Mouse (Mus musculus) liver, embryonic 13.5 days (tissue): ENCODE measurements around the gene Dok5. TPM values are rescaled to one million over a fixed set of nuclear protein-coding genes. Genes with fewer than 3 reads are reported as not detected.

Source experiments
- ATAC-seq: fragments of 200-750 bp; cut with Nextera tagmentation; 2 replicates; pipeline ENCODE4 v1.8.0; 2017; ENCODE audit warnings: low read depth, mild to moderate bottlenecking, moderate number of reproducible peaks, moderate library complexity
- DNase-seq: peaks from one replicate; pipeline ENCODE4 v3.0.0; 2022
- H3K27ac ChIP-seq: fragments of 300-500 bp; sonication (generic); 2 replicates; pipeline ENCODE4 v1.5.1; 2015; ENCODE audit warnings: moderate library complexity, mild to moderate bottlenecking, inconsistent platforms
- H3K27me3 ChIP-seq: fragments of 300-500 bp; sonication (generic); 2 replicates; pipeline ENCODE4 v1.6.1; 2015; ENCODE audit warnings: mild to moderate bottlenecking, inconsistent platforms
- H3K36me3 ChIP-seq: fragments of 300-500 bp; sonication (generic); 2 replicates; pipeline ENCODE4 v1.6.1; 2015; ENCODE audit warnings: mild to moderate bottlenecking, inconsistent platforms
- H3K4me1 ChIP-seq: fragments of 300-500 bp; sonication (generic); replicated peaks from 2 replicates; pipeline ENCODE4 v1.6.1; 2015; ENCODE audit warnings: inconsistent platforms
- H3K4me2 ChIP-seq: fragments of 300-500 bp; sonication (generic); 2 replicates; pipeline ENCODE4 v1.6.1; 2015; ENCODE audit warnings: inconsistent platforms, mild to moderate bottlenecking, moderate library complexity
- H3K4me3 ChIP-seq: fragments of 300-500 bp; sonication (generic); replicated peaks from 2 replicates; pipeline ENCODE4 v1.5.1; 2015; ENCODE audit warnings: mild to moderate bottlenecking, inconsistent platforms
- H3K9ac ChIP-seq: fragments of 300-500 bp; sonication (generic); 2 replicates; pipeline ENCODE4 v1.6.1; 2015; ENCODE audit warnings: mild to moderate bottlenecking, inconsistent platforms
- H3K9me3 ChIP-seq: fragments of 300-500 bp; sonication (generic); replicated peaks from 2 replicates; pipeline ENCODE4 v1.6.1; 2016; ENCODE audit warnings: inconsistent platforms
- WGBS: fragments of 180-500 bp; shearing (Covaris S2); methylation state at CpG from one replicate; pipeline ENCODE4 v1.1.7; 2015; ENCODE audit not compliant: insufficient replicate concordance; 5-methylcytosine and 5-hydroxymethylcytosine counted together
- polyA plus RNA-seq: library from polyadenylated mRNA; unstranded; fragments of >200 nt; fragmentation: Nextera tagmentation; extraction: Ambion mirVana; gene quantifications from 2 replicates; pipeline ENCODE4 v1.2.1, GENCODE M21; 2015

The Dok5 gene
- polyA plus RNA-seq, 1 experiment from 2014 or later = 0.47 TPM

DNA sequence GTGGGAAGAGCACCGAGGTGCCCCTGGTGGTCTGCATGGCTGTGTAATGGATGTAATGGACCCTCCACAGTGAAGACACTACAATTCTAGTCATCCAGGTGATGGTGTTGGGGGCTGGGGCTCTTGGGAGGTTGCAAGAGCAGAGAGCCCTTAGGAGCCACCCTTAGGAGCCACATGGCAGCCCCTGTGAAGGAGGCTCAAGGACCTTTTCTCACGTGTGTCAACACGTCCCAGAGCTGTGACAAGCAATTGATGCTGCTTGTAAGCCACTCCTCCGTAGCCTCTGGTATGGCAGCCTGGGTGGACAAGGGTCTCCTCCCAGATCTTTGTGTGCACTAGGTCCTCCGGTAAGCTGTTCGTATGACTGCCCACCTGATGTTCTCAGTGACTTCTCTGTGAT is 37.1 kb downstream of the Dok5 start:
- no peaks in the 10 kb centered on the region for H3K9me3 ChIP-seq
- H3K36me3 ChIP-seq = no peaks in the 10 kb centered on the region
- 73% methylated on average over 6 of the region's 6 CpGs for WGBS
- H3K9ac ChIP-seq = no peak overlapping the region
- no peak overlapping the region for H3K4me2 ChIP-seq
- H3K27me3 ChIP-seq = no peaks in the 10 kb centered on the region
- no peak overlapping the region for H3K27ac ChIP-seq
- no peak for DNase-seq
- ATAC-seq = no peak
- H3K4me3 ChIP-seq = no peak overlapping the region
- H3K4me1 ChIP-seq = no peaks in the 10 kb centered on the region

DNA sequence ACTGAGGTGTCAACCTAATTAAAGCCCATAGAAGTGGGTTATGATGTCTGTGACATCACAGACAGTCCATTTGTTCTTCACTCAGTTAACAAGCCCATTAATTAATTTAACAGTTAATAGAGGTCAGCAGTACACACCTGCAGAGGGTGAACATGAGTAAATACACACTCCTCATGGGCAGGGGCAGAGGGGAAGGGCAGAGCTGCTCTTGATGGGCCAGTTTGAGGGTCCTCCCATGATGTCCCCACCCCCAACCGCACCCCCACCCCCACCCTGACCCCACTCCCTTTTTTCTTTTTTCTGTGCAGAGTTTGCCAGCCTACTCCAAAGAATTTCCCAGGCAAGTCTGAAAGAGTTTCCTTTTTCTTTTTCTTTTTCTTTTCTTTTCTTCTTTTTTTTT is 39.9 kb downstream of the Dok5 start:
- H3K27ac ChIP-seq = no peak overlapping the region

DNA sequence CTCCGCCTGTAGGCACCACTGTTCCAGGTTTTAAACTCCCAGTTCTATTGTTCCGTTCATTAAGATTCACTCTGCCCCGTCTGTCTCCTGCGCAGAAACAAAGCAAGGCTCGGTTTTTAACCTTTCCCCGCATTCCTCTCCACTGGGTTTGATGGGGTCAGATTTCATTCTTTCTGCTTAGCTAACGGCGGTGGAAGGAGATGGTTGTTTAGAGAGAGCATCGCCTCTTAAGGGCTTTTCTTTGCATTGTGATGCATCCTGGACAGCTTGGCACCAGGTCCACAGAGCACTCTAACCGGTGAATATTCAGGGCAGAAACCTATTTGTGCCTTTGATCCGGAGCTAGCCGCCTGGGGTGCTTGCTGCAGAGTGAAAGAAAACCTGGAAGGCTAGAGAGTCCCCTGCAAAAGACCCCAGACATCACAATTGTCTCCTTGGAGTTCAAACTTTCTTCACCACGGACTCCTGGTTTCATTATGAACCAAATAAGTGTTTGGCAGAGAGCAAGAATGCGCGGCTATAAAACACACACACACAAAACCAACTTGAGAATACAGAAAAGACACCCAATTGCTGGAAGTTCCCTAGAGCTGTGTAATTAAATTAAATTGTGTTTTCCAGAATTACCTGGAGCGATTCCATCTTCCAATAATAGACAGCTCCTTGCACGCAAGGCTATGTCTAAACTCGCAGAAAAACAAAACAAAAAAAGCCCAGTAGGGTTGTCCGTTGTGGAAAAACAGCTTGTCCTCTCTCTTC is 40.7 kb downstream of the Dok5 start:
- 17% methylated on average over 19 of the region's 19 CpGs for WGBS
- Histone ChIP-seq H3K9me3 (peaks cover 3% of the 10 kb centered on the region; the same call in 1 of the 2 replicates), H3K4me1 (no peaks in the 10 kb centered on the region), H3K36me3 (no peaks in the 10 kb centered on the region), H3K27ac (no peak overlapping the region), H3K4me3 (no peak overlapping the region), H3K4me2 (no peak overlapping the region), H3K27me3 (no peaks in the 10 kb centered on the region), H3K9ac (no peak overlapping the region)
- DNase-seq (no peak), ATAC-seq (no peak)

More for the DNA sequence above, 39.9 kb downstream of the Dok5 start:
- Histone ChIP-seq H3K9ac (no peak overlapping the region), H3K27me3 (no peaks in the 10 kb centered on the region), H3K4me1 (no peaks in the 10 kb centered on the region), H3K4me2 (no peak overlapping the region), H3K9me3 (peaks cover 3% of the 10 kb centered on the region; the same call in 1 of the 2 replicates), H3K36me3 (no peaks in the 10 kb centered on the region), H3K4me3 (no peak overlapping the region)
- 9% methylated on average over 1 of the region's 1 CpGs for WGBS
- DNase-seq = no peak
- ATAC-seq = no peak

DNA sequence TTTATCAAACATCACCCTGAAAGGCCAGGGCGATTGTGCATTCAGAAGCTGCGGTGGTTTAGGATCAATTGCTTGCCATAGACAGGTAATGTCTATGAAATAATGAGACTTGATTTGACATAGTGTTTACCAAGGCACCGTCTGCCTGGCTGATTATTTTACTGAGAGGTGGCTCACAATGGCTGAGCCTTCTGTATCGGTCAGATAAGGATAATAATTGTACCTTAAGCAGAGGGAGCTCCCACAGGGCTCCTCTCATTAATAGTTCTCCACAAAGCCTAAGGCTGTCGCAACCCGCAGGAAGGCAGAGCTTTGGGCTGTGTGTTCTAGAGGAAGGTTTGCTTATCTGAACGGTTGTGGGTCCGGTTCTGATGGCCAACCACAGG is 41.3 kb downstream of the Dok5 start:
- no peaks in the 10 kb centered on the region for H3K36me3 ChIP-seq
- H3K4me2 ChIP-seq = no peak overlapping the region
- no peak overlapping the region for H3K4me3 ChIP-seq
- no peak for ATAC-seq
- no peaks in the 10 kb centered on the region for H3K4me1 ChIP-seq
- H3K9me3 ChIP-seq = peaks cover 3% of the 10 kb centered on the region; the same call in 1 of the 2 replicates
- H3K27me3 ChIP-seq = no peaks in the 10 kb centered on the region
- no peak for DNase-seq
- H3K9ac ChIP-seq = no peak overlapping the region
- 37% methylated on average over 8 of the region's 8 CpGs for WGBS
- no peak overlapping the region for H3K27ac ChIP-seq

DNA sequence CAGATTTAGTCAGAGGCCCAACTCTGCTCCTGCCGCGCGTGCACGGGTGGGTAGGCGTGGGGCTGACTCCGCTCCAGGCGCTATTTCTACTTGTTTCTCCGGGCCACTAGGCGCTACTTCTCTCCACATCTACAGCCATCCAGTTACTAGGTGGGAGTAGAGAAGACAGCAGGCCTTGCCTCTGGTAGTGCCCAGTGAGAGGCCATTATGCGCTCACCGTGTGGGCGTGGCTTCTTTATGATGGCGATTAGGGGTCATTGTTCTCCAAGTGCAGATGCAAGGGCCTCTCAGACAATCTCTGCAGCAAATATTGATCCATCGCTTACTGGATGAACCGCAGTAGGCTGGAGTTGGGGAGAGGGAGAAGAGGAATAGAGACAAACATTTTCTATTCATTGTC is 44.0 kb downstream of the Dok5 start:
- H3K27ac ChIP-seq = no peak overlapping the region
- no peak overlapping the region for H3K9ac ChIP-seq
- H3K4me2 ChIP-seq = no peak overlapping the region
- H3K9me3 ChIP-seq = peaks cover 7% of the 10 kb centered on the region; the same call in 1 of the 2 replicates
- no peaks in the 10 kb centered on the region for H3K4me1 ChIP-seq
- no peak overlapping the region for H3K4me3 ChIP-seq
- ATAC-seq (no peak), DNase-seq (no peak)
- no peaks in the 10 kb centered on the region for H3K27me3 ChIP-seq
- H3K36me3 ChIP-seq = no peaks in the 10 kb centered on the region
- WGBS = 76% methylated on average over 15 of the region's 15 CpGs

DNA sequence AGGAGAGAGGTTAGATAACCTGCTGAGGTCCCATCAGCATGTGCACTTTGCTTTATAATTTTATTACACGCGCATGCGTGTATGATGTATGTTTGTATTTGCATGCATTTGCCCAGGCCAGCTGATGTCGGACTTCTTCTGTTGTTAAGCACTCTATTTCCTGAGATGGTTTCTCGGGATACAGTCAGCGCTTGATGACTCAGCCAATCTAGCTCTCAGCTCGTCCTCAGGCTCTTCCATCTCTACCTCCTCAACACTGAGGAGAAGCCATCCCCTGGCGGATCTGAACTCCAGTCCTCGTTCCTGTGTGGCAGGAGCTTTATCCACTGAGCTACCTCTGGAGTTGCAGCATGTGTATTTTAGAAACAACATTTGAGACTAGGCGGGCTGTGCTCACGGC is 44.5 kb downstream of the Dok5 start:
- H3K4me1 ChIP-seq = no peaks in the 10 kb centered on the region
- no peaks in the 10 kb centered on the region for H3K27me3 ChIP-seq
- H3K9me3 ChIP-seq = peaks cover 7% of the 10 kb centered on the region; the same call in 1 of the 2 replicates
- H3K27ac ChIP-seq = no peak overlapping the region
- no peak overlapping the region for H3K4me3 ChIP-seq
- DNase-seq (no peak), ATAC-seq (no peak)
- 73% methylated on average over 11 of the region's 11 CpGs for WGBS
- H3K9ac ChIP-seq = no peak overlapping the region
- H3K36me3 ChIP-seq = no peaks in the 10 kb centered on the region
- H3K4me2 ChIP-seq = no peak overlapping the region

DNA sequence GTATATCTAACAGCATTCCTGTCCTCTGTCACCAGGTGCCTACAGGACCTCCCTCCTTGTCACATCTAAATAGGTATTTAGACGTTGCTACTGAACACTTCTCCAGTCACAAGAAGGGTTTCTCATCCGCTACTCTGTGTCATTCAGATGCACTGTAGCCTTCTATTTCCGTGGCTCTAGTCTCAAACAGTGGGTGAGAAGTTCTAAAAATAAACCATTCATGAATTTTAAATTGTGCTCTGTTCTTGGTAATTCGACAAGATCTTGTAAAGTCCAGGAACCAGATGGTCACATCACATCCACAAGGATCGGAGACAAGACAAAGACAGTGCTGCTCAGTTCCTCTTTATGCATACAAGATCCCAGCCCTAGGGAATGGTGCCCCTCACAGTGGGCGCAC is 46.0 kb downstream of the Dok5 start:
- WGBS = 66% methylated on average over 6 of the region's 6 CpGs
- ATAC-seq (no peak), DNase-seq (no peak)
- Histone ChIP-seq H3K27ac (no peak overlapping the region), H3K4me1 (no peaks in the 10 kb centered on the region), H3K9me3 (peaks cover 7% of the 10 kb centered on the region; the same call in 1 of the 2 replicates), H3K4me2 (no peak overlapping the region), H3K4me3 (no peak overlapping the region), H3K27me3 (no peaks in the 10 kb centered on the region), H3K36me3 (no peaks in the 10 kb centered on the region), H3K9ac (no peak overlapping the region)

DNA sequence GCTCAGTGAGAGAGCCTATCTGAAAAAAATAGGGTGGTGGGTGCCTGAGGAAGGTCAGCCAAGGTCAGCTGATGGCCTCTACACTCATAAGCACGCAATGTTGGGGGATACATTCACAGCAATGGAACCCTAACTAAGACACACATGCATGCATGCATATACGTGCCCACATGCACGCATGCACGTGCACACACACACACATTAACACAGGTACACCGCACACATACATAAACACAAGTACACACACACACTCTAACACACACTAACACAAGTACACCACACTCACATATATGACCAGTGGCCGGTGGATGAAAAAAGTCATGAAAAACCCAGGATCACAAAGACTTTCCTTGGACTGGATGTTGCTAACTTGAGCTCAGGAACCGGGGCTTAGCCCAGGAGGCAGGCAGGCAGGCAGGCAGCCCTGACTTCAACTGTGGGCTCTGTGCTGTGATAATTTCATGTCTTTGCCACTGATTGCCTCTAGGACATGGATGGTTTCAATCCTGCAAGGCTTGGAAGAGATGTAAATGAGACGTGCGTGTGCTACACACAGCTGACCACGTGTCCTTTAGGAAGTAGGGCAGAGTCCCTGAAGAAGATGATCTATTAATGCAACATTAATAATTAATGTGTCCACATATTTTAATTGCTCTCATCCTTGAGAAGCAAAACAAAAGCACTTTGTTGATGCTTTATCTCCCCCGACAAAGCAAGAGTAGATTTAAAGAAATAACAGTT is 48.6 kb downstream of the Dok5 start:
- no peak overlapping the region for H3K27ac ChIP-seq
- H3K9ac ChIP-seq = no peak overlapping the region
- WGBS = 67% methylated on average over 11 of the region's 11 CpGs
- no peaks in the 10 kb centered on the region for H3K4me1 ChIP-seq
- no peaks in the 10 kb centered on the region for H3K36me3 ChIP-seq
- no peak overlapping the region for H3K4me2 ChIP-seq
- DNase-seq (no peak), ATAC-seq (no peak)
- 0 out of 2 replicates have a peak, but pooled peaks cover 8% of the 10 kb centered on the region for H3K9me3 ChIP-seq
- no peaks in the 10 kb centered on the region for H3K27me3 ChIP-seq
- no peak overlapping the region for H3K4me3 ChIP-seq

DNA sequence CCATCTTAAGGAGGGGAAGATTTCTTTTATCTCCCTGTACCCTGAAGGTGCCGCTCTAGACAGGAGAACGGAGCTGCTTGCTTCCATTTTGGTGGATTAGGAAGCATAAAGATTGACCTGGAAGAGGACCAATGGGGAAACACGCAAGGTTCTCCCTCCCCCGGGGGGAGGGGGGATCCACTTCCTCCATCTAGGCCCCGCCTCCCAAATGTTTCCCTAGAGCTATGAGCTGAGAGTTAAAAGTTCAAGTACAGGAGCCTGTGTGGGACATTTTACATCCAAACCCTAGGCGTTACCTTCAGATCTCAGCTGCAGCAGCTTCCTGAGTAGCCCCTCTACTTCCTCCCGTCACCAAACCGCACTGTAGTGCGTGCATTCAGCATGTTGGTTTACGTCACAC is 56.5 kb downstream of the Dok5 start:
- Histone ChIP-seq H3K4me1 (no peaks in the 10 kb centered on the region), H3K27me3 (no peaks in the 10 kb centered on the region), H3K36me3 (no peaks in the 10 kb centered on the region), H3K9me3 (peaks cover 19% of the 10 kb centered on the region), H3K9ac (no peak overlapping the region), H3K4me2 (no peak overlapping the region), H3K27ac (no peak overlapping the region), H3K4me3 (no peak overlapping the region)
- WGBS = 66% methylated on average over 10 of the region's 10 CpGs
- no peak for DNase-seq
- no peak for ATAC-seq

DNA sequence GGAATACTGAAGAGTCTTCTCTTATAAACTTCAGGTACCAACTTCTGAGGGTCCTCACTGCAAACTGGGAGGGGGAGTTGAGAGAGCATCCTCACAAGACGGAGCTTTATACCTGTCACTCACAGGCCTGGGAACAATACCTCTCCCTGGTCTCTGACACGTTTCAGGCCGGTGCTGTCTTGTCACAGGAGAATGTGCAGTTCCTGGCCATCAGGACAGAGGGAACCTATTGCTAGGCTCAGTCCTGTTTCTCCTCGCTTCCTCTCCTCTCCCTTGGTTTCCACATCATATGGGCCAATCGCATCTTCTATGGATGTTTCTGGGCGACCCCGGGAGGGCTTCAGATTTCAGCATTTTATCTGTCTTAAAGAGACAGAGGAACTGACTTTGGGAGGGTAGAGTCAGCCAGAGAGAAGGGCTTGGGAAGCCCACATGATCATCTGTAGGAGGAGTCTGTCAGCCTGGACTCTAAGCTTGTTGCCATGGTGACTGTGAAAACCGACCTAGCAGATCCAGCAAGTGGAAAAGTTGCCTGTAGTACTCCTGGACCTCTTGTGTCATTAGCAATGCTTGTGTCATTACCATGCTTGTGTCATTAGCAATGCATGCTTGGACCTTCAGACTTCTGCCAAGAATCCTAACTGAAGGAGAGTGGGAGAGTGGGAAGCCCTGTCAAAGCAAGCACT is 59.9 kb downstream of the Dok5 start:
- no peak overlapping the region for H3K4me3 ChIP-seq
- H3K27me3 ChIP-seq = no peaks in the 10 kb centered on the region
- no peak overlapping the region for H3K9ac ChIP-seq
- H3K4me1 ChIP-seq = no peaks in the 10 kb centered on the region
- 42% methylated on average over 8 of the region's 8 CpGs for WGBS
- no peak overlapping the region for H3K4me2 ChIP-seq
- peaks cover 22% of the 10 kb centered on the region for H3K9me3 ChIP-seq
- DNase-seq = no peak
- no peaks in the 10 kb centered on the region for H3K36me3 ChIP-seq
- H3K27ac ChIP-seq = no peak overlapping the region
- no peak for ATAC-seq

DNA sequence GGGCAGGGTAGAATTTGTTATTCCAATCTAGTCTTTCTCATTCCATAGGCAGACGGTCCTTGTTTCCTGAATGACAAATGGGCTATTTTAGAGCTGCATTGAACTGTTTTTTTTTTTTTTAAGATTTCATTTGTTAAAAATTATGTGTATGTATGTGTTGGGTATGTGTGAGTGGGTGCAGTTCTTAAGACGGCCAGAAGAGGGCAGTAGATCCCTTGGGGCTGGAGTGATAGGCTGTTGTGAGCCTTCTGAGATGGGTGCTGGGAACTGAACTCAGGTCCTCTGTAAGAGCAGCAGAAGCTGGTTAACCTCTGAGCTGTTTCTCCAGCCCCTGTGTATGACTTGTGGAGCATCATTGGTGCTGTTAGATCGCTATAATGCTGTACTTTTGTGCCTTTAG is 63.6 kb downstream of the Dok5 start:
- no peak overlapping the region for H3K9ac ChIP-seq
- H3K27ac ChIP-seq = no peak overlapping the region
- no peak overlapping the region for H3K4me2 ChIP-seq
- peaks cover 21% of the 10 kb centered on the region for H3K9me3 ChIP-seq
- no peaks in the 10 kb centered on the region for H3K27me3 ChIP-seq
- no peak overlapping the region for H3K4me3 ChIP-seq
- no peak for DNase-seq
- ATAC-seq = no peak
- H3K4me1 ChIP-seq = no peaks in the 10 kb centered on the region
- 54% methylated on average over 3 of the region's 3 CpGs for WGBS
- H3K36me3 ChIP-seq = no peaks in the 10 kb centered on the region
